Mouse (Mus musculus) midbrain, embryonic 11.5 days (tissue): ENCODE measurements around the gene Myo1f. TPM values are rescaled to one million over a fixed set of nuclear protein-coding genes. Genes with fewer than 3 reads are reported as not detected.

Experiments used
- ATAC-seq: fragments of 200-750 bp; cut with Nextera tagmentation; 2 replicates; pipeline ENCODE4 v1.8.0; 2017; ENCODE audit warnings: moderate TSS enrichment, moderate library complexity; ENCODE audit not compliant: low FRiP score
- DNase-seq: peaks from one replicate; pipeline ENCODE4 v3.0.0; 2015; ENCODE audit warnings: low spot score; ENCODE audit errors: missing footprints
- H3K27ac ChIP-seq: fragments of 300-500 bp; sonication (generic); 2 replicates; pipeline ENCODE4 v1.5.1; 2014; ENCODE audit warnings: low read depth, low read length
- H3K27me3 ChIP-seq: fragments of 300-500 bp; sonication (generic); 2 replicates; pipeline ENCODE4 v1.6.1; 2014; ENCODE audit warnings: mild to moderate bottlenecking, low read length, moderate library complexity, mixed read lengths; ENCODE audit not compliant: control insufficient read depth, insufficient read depth
- H3K36me3 ChIP-seq: fragments of 300-500 bp; sonication (generic); 2 replicates; pipeline ENCODE4 v1.6.1; 2014; ENCODE audit warnings: mild to moderate bottlenecking, low read length, moderate library complexity, mixed read lengths; ENCODE audit not compliant: control insufficient read depth, insufficient read depth
- H3K4me1 ChIP-seq: fragments of 300-500 bp; sonication (generic); 2 replicates; pipeline ENCODE4 v1.6.1; 2014; ENCODE audit warnings: low read length; ENCODE audit not compliant: control insufficient read depth, insufficient read depth
- H3K4me2 ChIP-seq: fragments of 300-500 bp; sonication (generic); 2 replicates; pipeline ENCODE4 v1.6.1; 2014; ENCODE audit warnings: mild to moderate bottlenecking, moderate library complexity
- H3K4me3 ChIP-seq: fragments of 300-500 bp; sonication (generic); 2 replicates; pipeline ENCODE4 v1.5.1; 2014; ENCODE audit warnings: low read depth, low read length
- H3K9ac ChIP-seq: fragments of 300-500 bp; sonication (generic); 2 replicates; pipeline ENCODE4 v1.6.1; 2014; ENCODE audit warnings: low read length
- H3K9me3 ChIP-seq: fragments of 300-500 bp; sonication (generic); 2 replicates; pipeline ENCODE4 v1.6.1; 2016; ENCODE audit warnings: low read length; ENCODE audit not compliant: control insufficient read depth
- WGBS: fragments of 180-500 bp; shearing (Covaris S2); extraction: QIAGEN DNeasy Blood & Tissue Kit; methylation state at CpG from one replicate; pipeline ENCODE4 v1.1.7; 2014; 5-methylcytosine and 5-hydroxymethylcytosine counted together
- polyA plus RNA-seq: library from polyadenylated mRNA; unstranded; fragments of >200 nt; fragmentation: Nextera tagmentation; extraction: Ambion mirVana; gene quantifications from 2 replicates; pipeline ENCODE4 v1.2.1, GENCODE M21; 2014

Myo1f gene
- polyA plus RNA-seq, 1 experiment from 2014 or later = 3.0 TPM

DNA sequence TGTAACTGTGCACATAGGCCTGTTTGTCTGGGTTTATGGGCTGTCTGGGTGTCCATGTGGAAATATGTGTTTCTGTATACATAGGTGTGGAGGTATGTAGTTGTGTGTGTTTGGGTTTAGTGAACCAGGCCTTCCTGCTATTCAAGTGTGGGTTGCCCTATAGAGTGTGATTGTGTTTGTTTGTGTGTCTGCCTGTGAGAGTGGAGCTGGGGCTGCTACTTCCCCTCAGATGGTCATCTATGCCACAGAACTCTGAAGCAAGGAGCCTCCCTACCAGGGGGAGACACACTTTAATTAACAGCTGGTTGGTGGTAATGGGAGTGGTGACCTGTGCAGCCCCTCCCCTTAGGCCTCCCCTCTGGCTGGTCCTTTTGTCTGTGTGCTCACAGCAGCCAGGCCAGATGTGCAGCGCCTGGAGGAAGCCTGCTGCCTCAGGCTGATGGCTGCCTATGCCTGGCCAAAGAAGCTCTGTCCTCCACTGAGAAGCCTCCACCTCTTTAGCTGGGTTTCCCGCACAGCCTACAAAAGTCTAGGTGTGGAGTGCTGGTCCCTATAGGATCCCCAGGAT is 30.6 kb upstream of the Myo1f start:
- WGBS = 7% methylated on average over 2 of the region's 2 CpGs
- H3K27me3 ChIP-seq = no peaks in the 10 kb centered on the region
- ATAC-seq = peak; percentile 42

DNA sequence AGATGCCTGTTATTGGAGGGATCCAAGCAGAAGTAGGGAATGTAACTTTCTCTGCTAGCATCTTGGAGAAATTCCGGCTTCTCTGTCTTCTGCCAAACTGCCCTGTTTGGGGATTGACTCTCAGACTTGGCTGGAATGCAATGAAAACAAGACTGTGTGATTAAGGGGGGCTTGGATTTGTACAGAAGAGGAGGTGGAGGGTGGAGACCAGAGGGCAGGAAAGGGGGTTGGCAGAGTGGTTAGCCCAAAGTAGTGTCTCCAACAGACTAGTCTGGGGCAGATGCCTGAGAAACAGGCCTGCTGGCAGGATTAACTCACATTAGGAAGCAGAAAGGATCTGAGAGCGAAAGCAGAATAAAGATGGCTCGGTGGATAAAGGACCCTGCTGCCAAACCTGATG is 29.0 kb upstream of the Myo1f start:
- 67% methylated on average over 3 of the region's 3 CpGs for WGBS
- H3K9me3 ChIP-seq = no peaks in the 10 kb centered on the region
- H3K4me1 ChIP-seq = peaks cover 10% of the 10 kb centered on the region
- DNase-seq (no peak), ATAC-seq (no peak)
- no peak overlapping the region for H3K9ac ChIP-seq
- no peak overlapping the region for H3K27ac ChIP-seq
- no peaks in the 10 kb centered on the region for H3K27me3 ChIP-seq
- no peak overlapping the region for H3K4me3 ChIP-seq
- peaks cover 9% of the 10 kb centered on the region for H3K36me3 ChIP-seq
- H3K4me2 ChIP-seq = no peak overlapping the region

More for the DNA sequence above, 30.6 kb upstream of the Myo1f start:
- peak; percentile 91 for DNase-seq
- H3K9me3 ChIP-seq = no peaks in the 10 kb centered on the region
- peaks cover 10% of the 10 kb centered on the region for H3K4me1 ChIP-seq
- peak overlapping the region; percentile 59 for H3K4me2 ChIP-seq
- peak overlapping the region; percentile 64 for H3K4me3 ChIP-seq
- H3K9ac ChIP-seq = peak overlapping the region; percentile 79
- peak overlapping the region; percentile 47; the same call in 1 of the 2 replicates for H3K27ac ChIP-seq
- H3K36me3 ChIP-seq = peaks cover 4% of the 10 kb centered on the region

- H3K36me3 ChIP-seq = peaks cover 2% of the 10 kb centered on the region; the same call in 1 of the 2 replicates
- ATAC-seq = no peak
- 93% methylated on average over 3 of the region's 3 CpGs for WGBS
- H3K27me3 ChIP-seq = no peaks in the 10 kb centered on the region
- no peak overlapping the region for H3K4me3 ChIP-seq
- H3K27ac ChIP-seq = no peak overlapping the region
- H3K9me3 ChIP-seq = no peaks in the 10 kb centered on the region
- no peak overlapping the region for H3K4me2 ChIP-seq
- no peak overlapping the region for H3K9ac ChIP-seq
- no peaks in the 10 kb centered on the region for H3K4me1 ChIP-seq
- DNase-seq = peak; percentile 92
Observed at GRCm38 (mm10) chr17:33539106-33539675, 16.3 kb upstream of the Myo1f start.

DNA sequence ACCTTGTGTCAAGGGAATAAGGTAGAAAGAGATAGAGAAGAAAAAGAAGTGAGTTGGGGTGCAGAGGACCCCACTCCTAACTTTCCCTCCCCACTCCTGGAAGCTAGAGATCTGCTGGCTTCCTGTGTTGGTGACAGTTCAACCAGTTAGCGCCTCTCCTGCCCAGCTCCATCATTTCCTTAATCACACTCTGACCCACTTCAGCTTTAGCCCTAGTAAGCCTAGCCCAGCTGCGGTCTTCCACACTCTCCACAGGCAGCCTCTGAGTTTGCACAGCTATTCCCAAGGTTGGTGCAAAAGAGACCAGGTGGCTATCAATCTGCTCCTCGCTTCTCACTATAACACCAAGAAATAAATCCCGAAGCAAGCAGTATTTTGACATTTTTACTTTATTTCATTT is 15.6 kb upstream of the Myo1f start:
- H3K4me1 ChIP-seq = no peaks in the 10 kb centered on the region
- H3K4me3 ChIP-seq = no peak overlapping the region
- DNase-seq (no peak), ATAC-seq (no peak)
- no peak overlapping the region for H3K9ac ChIP-seq
- no peaks in the 10 kb centered on the region for H3K9me3 ChIP-seq
- H3K36me3 ChIP-seq = peaks cover 2% of the 10 kb centered on the region; the same call in 1 of the 2 replicates
- H3K4me2 ChIP-seq = no peak overlapping the region
- 89% methylated on average over 4 of the region's 4 CpGs for WGBS
- H3K27ac ChIP-seq = no peak overlapping the region
- H3K27me3 ChIP-seq = no peaks in the 10 kb centered on the region

- DNase-seq (peak; percentile 45), ATAC-seq (no peak)
Observed at GRCm38 (mm10) chr17:33549212-33549611, 6.3 kb upstream of the Myo1f start.

DNA sequence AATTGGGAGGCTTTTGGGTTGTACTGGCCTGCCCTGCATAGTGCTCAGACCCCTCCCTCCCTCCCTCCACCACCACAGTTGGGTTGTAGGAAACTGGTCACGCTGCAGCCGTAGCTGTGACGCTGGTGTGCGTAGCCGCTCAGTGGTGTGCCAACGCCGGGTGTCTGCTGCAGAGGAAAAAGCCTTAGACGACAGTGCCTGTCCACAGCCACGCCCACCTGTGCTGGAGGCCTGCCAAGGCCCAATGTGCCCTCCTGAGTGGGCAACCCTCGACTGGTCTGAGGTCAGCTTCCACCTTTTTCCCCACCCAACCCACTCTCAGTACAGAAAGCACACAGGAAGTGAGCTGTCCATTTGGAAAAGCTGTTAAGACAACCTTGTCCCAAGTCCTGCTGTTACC is 5.1 kb upstream of the Myo1f start:
- H3K27ac ChIP-seq = no peak overlapping the region
- peak; percentile 33 for DNase-seq
- H3K4me3 ChIP-seq = no peak overlapping the region
- WGBS = 93% methylated on average over 10 of the region's 10 CpGs
- no peaks in the 10 kb centered on the region for H3K27me3 ChIP-seq
- H3K4me2 ChIP-seq = no peak overlapping the region
- H3K36me3 ChIP-seq = peaks cover 3% of the 10 kb centered on the region; the same call in 1 of the 2 replicates
- no peak for ATAC-seq
- no peak overlapping the region for H3K9ac ChIP-seq
- H3K4me1 ChIP-seq = no peaks in the 10 kb centered on the region
- H3K9me3 ChIP-seq = no peaks in the 10 kb centered on the region

More at GRCm38 (mm10) chr17:33549212-33549611, 6.3 kb upstream of the Myo1f start:
- Histone ChIP-seq H3K9ac (no peak overlapping the region), H3K4me1 (no peaks in the 10 kb centered on the region), H3K4me2 (no peak overlapping the region), H3K9me3 (no peaks in the 10 kb centered on the region), H3K27ac (no peak overlapping the region), H3K27me3 (no peaks in the 10 kb centered on the region), H3K4me3 (no peak overlapping the region), H3K36me3 (peaks cover 3% of the 10 kb centered on the region; the same call in 1 of the 2 replicates)
- WGBS = 94% methylated on average over 6 of the region's 6 CpGs

GRCm38 (mm10) chr17:33552113-33552512 is 3.4 kb upstream of the Myo1f start:
- H3K9ac ChIP-seq = no peak overlapping the region
- H3K36me3 ChIP-seq = peaks cover 3% of the 10 kb centered on the region; the same call in 1 of the 2 replicates
- H3K9me3 ChIP-seq = no peaks in the 10 kb centered on the region
- ATAC-seq (no peak), DNase-seq (peak; percentile 70)
- no peak overlapping the region for H3K4me2 ChIP-seq
- H3K27me3 ChIP-seq = no peaks in the 10 kb centered on the region
- no peak overlapping the region for H3K27ac ChIP-seq
- 93% methylated on average over 4 of the region's 4 CpGs for WGBS
- H3K4me3 ChIP-seq = no peak overlapping the region
- no peaks in the 10 kb centered on the region for H3K4me1 ChIP-seq

DNA sequence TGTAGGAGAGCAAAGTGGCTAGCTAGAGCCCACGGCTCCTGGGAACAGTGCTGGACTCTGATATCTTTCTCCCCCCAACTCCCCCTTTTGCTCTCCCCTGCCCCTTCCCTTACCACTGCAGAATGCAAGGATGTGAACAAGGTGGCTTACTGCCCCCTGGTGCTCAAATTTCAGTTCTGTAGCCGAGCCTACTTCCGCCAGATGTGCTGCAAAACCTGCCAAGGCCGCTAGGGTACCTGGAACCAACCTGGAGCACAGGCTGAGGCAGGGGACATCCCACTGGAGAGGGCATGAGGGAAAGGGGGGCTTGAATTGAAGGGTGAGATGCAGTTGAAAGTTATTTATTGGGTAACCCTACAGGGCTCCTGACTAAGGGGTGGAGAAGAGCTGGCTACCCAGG is 2.5 kb upstream of the Myo1f start:
- Histone ChIP-seq H3K27ac (no peak overlapping the region), H3K4me3 (no peak overlapping the region), H3K9ac (no peak overlapping the region), H3K4me2 (no peak overlapping the region), H3K27me3 (no peaks in the 10 kb centered on the region), H3K36me3 (peaks cover 3% of the 10 kb centered on the region; the same call in 1 of the 2 replicates), H3K9me3 (no peaks in the 10 kb centered on the region), H3K4me1 (no peaks in the 10 kb centered on the region)
- WGBS = 53% methylated on average over 4 of the region's 4 CpGs
- DNase-seq (peak; percentile 88), ATAC-seq (0 out of 2 replicates have a peak, but pooled peaks have one; percentile 30)

DNA sequence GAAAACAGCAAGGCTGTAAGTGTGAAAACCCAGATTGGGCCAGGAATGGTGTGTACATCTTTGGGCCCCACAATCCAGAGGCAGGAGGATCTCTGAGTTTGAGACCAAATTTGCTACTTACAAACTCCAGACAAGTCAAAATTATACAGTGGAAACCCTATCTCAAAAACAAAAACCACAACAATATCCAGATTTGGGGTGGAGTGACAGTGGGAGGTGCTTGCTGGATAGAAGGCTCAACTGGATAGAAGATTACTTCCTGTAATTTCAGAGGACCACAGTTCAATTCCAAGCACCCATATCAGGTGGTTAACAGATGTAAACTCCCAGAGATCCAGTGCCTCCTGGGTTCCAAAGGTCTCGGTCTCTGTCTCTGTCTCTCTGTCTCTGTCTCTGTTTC is 971 bp upstream of the Myo1f start:
- H3K27me3 ChIP-seq = no peaks in the 10 kb centered on the region
- no peak overlapping the region for H3K4me3 ChIP-seq
- no peak overlapping the region for H3K27ac ChIP-seq
- H3K4me2 ChIP-seq = no peak overlapping the region
- no peak overlapping the region for H3K9ac ChIP-seq
- no peaks in the 10 kb centered on the region for H3K4me1 ChIP-seq
- no peak for DNase-seq
- no peaks in the 10 kb centered on the region for H3K9me3 ChIP-seq
- no peak for ATAC-seq
- H3K36me3 ChIP-seq = no peaks in the 10 kb centered on the region
- 100% methylated on average over 1 of the region's 1 CpGs for WGBS
